Mouse (Mus musculus) olfactory bulb, adult 2 months (tissue): ENCODE measurements at regions not wholly inside any gene's neighbourhood (a gene's known extent, or its start where the extent isn't known, plus 50 kb on each side); places are given as distances from the start of the nearest gene placed in this dataset.

Source experiments
- CTCF ChIP-seq: fragments of 200-500 bp; IDR thresholded peaks from 2 replicates; pipeline ENCODE4 v1.5.1; 2012; ENCODE audit warnings: low read depth, mild to moderate bottlenecking, low read length, moderate library complexity; ENCODE audit not compliant: insufficient read depth
- POLR2A ChIP-seq: fragments of 200-500 bp; IDR thresholded peaks from 2 replicates; pipeline ENCODE4 v1.6.1; 2012; ENCODE audit warnings: mild to moderate bottlenecking, low read depth, low read length, moderate library complexity; ENCODE audit not compliant: insufficient read depth

DNA sequence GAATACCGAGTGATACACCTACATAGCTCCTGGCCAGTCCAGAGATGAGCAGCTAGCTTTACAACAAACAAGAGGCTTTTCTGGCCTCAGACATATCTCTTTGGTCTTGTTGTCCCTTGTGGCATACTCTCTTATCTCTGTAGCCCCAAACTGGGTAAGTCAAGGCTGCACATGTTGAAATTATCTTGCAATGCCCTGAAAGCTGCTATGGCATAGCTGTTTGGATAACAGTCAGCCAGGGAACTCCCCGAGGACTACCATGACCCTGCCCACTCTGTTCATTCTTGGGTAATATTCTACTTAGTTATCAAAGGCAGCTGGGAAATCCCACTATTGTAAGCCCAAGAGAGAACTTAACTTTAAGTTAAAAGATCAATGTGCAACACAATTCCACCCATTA, 106.5 kb upstream of the Ercc6l2 start:
- TF ChIP-seq CTCF (no peak), POLR2A (no peak)
